Mouse (Mus musculus) hindbrain, postnatal 0 days (tissue): ENCODE measurements around the gene Sept9. TPM values are rescaled to one million over a fixed set of nuclear protein-coding genes. Genes with fewer than 3 reads are reported as not detected.

Experiments used
- ATAC-seq: fragments of 200-750 bp; cut with Nextera tagmentation; 2 replicates; pipeline ENCODE4 v1.8.0; 2017; ENCODE audit warnings: mild to moderate bottlenecking, moderate TSS enrichment, moderate library complexity
- DNase-seq: peaks from one replicate; pipeline ENCODE4 v3.0.0-alpha.2; 2015; ENCODE audit warnings: low spot score
- H3K27ac ChIP-seq: fragments of 300-500 bp; sonication (generic); 2 replicates; pipeline ENCODE4 v1.5.1; 2014; ENCODE audit warnings: mild to moderate bottlenecking
- H3K27me3 ChIP-seq: fragments of 300-500 bp; sonication (generic); 2 replicates; pipeline ENCODE4 v1.6.1; 2014; ENCODE audit warnings: low read length, mixed read lengths; ENCODE audit not compliant: insufficient read depth
- H3K36me3 ChIP-seq: fragments of 300-500 bp; sonication (generic); 2 replicates; pipeline ENCODE4 v1.6.1; 2014; ENCODE audit warnings: low read length, mixed read lengths; ENCODE audit not compliant: insufficient read depth
- H3K4me1 ChIP-seq: fragments of 300-500 bp; sonication (generic); 2 replicates; pipeline ENCODE4 v1.6.1; 2014; ENCODE audit warnings: antibody characterized with exemption, low read length, mixed read lengths; ENCODE audit not compliant: insufficient read depth
- H3K4me2 ChIP-seq: fragments of 300-500 bp; sonication (generic); 2 replicates; pipeline ENCODE4 v1.6.1; 2014; ENCODE audit warnings: low read depth, mild to moderate bottlenecking, low read length, moderate library complexity, mixed read lengths
- H3K4me3 ChIP-seq: fragments of 300-500 bp; sonication (generic); 2 replicates; pipeline ENCODE4 v1.5.1; 2014; ENCODE audit warnings: low read length
- H3K9ac ChIP-seq: fragments of 300-500 bp; sonication (generic); replicated peaks from 2 replicates; pipeline ENCODE4 v1.6.1; 2014; ENCODE audit warnings: mild to moderate bottlenecking, low read length, moderate library complexity, mixed read lengths
- H3K9me3 ChIP-seq: fragments of 300-500 bp; sonication (generic); 2 replicates; pipeline ENCODE4 v1.6.1; 2016; ENCODE audit warnings: low read length, mixed read lengths
- CTCF ChIP-seq: IDR thresholded peaks from 2 replicates; pipeline ENCODE4 v1.5.1; 2016; ENCODE audit warnings: antibody characterized with exemption, control low read depth, low read depth
- WGBS: fragments of 180-500 bp; shearing (Covaris S2); extraction: QIAGEN DNeasy Blood & Tissue Kit; methylation state at CpG from one replicate; pipeline ENCODE4 v1.1.7; 2014; 5-methylcytosine and 5-hydroxymethylcytosine counted together
- polyA plus RNA-seq: library from polyadenylated mRNA; unstranded; fragments of >200 nt; fragmentation: Nextera tagmentation; extraction: Ambion mirVana; gene quantifications from 2 replicates; pipeline ENCODE4 v1.2.1, GENCODE M21; 2015
- total RNA-seq: library from RNA; depleted of rRNA; stranded (reverse); fragments of >200 nt; gene quantifications from 2 replicates; pipeline ENCODE4 v1.2.3, GENCODE M21; 2014

Sept9 gene
- total and polyA plus RNA-seq, 2 experiments from 2014 or later = 88.8 to 112 TPM

DNA sequence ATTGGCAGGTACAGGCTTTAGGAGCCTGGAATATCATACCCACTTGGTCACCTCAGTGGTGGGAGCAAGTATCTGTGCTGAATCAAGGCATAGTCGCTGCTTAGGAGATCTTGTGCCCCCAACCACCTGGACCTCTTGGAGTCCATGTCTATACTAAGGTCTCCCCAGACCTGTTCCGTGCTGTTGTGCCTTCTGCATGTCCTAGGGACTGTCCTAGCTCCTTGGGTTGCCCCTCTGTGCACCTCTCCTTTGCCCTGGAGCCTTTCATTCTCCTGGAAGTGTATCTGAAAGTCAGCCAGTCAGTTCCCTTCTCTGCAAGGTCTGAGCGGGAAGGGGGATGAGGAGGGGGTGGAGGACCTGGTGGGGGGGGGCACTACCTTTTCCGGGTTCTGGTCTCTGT, 68.4 kb downstream of the Sept9 start:
- Histone ChIP-seq H3K36me3 (no peaks in the 10 kb centered on the region), H3K27me3 (no peaks in the 10 kb centered on the region), H3K27ac (0 out of 2 replicates have a peak overlapping the region, but pooled peaks have one; percentile 26), H3K4me1 (peaks cover 29% of the 10 kb centered on the region; the same call in 1 of the 2 replicates), H3K4me3 (peak overlapping the region; percentile 48; the same call in 1 of the 2 replicates), H3K4me2 (peak overlapping the region; percentile 78), H3K9ac (0 out of 2 replicates have a peak overlapping the region, but pooled peaks have one; percentile 13), H3K9me3 (no peaks in the 10 kb centered on the region)
- TF ChIP-seq CTCF = no peak
- WGBS = 28% methylated on average over 4 of the region's 4 CpGs
- DNase-seq (no peak), ATAC-seq (no peak)

- peaks cover 29% of the 10 kb centered on the region; the same call in 1 of the 2 replicates for H3K4me1 ChIP-seq
- H3K4me3 ChIP-seq = no peak overlapping the region
- H3K9ac ChIP-seq = 0 out of 2 replicates have a peak overlapping the region, but pooled peaks have one; percentile 13
- no peaks in the 10 kb centered on the region for H3K36me3 ChIP-seq
- H3K4me2 ChIP-seq = peak overlapping the region; percentile 78
- 41% methylated on average over 10 of the region's 10 CpGs for WGBS
- no peaks in the 10 kb centered on the region for H3K27me3 ChIP-seq
- H3K9me3 ChIP-seq = no peaks in the 10 kb centered on the region
- H3K27ac ChIP-seq = peak overlapping the region; percentile 60
- no peak for TF ChIP-seq CTCF
- DNase-seq = peak; percentile 6
- no peak for ATAC-seq
Measured at GRCm38 (mm10) chr11:117268304-117268956, 69.0 kb downstream of the Sept9 start.

- no peaks in the 10 kb centered on the region for H3K36me3 ChIP-seq
- DNase-seq = peak; percentile 26
- H3K4me1 ChIP-seq = peaks cover 29% of the 10 kb centered on the region; the same call in 1 of the 2 replicates
- H3K4me2 ChIP-seq = 0 out of 2 replicates have a peak overlapping the region, but pooled peaks have one; percentile 78
- no peak for TF ChIP-seq CTCF
- H3K27ac ChIP-seq = peak overlapping the region; percentile 60
- no peak overlapping the region for H3K4me3 ChIP-seq
- H3K9me3 ChIP-seq = no peaks in the 10 kb centered on the region
- H3K9ac ChIP-seq = no peak overlapping the region
- ATAC-seq = no peak
- WGBS = 46% methylated on average over 8 of the region's 8 CpGs
- no peaks in the 10 kb centered on the region for H3K27me3 ChIP-seq
Measured at GRCm38 (mm10) chr11:117269053-117269702, 69.7 kb downstream of the Sept9 start.

DNA sequence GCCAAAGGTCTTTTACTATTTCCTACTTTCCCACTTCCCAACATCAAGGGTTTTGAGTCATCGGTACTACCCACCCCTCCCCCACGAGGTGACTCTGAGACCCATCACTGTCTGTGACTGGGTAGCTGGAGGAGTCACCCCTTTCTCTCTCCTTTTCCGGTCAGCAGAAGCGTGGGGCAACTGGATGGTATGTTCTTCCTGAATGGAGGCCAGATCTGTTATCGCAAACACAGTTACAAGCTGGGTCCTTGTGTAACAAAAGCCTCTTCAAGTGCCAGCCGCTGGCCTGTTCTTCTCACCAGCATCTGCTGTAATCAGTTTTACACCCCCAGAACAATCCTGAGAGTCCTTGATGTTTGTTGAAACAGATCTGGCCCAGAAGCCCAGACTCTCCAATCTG, 70.5 kb downstream of the Sept9 start:
- H3K4me1 ChIP-seq = peaks cover 29% of the 10 kb centered on the region; the same call in 1 of the 2 replicates
- 63% methylated on average over 6 of the region's 6 CpGs for WGBS

GRCm38 (mm10) chr11:117274973-117275372, 75.5 kb downstream of the Sept9 start:
- Histone ChIP-seq H3K36me3 (no peaks in the 10 kb centered on the region), H3K4me3 (no peak overlapping the region), H3K4me1 (0 out of 2 replicates have a peak, but pooled peaks cover 3% of the 10 kb centered on the region), H3K9ac (no peak overlapping the region), H3K27me3 (no peaks in the 10 kb centered on the region), H3K27ac (0 out of 2 replicates have a peak overlapping the region, but pooled peaks have one; percentile 6), H3K9me3 (no peaks in the 10 kb centered on the region), H3K4me2 (no peak overlapping the region)
- WGBS = 66% methylated on average over 5 of the region's 5 CpGs
- TF ChIP-seq CTCF = no peak
- no peak for ATAC-seq
- no peak for DNase-seq

More for the DNA sequence above, 70.5 kb downstream of the Sept9 start:
- Histone ChIP-seq H3K36me3 (no peaks in the 10 kb centered on the region), H3K9me3 (no peaks in the 10 kb centered on the region), H3K4me2 (no peak overlapping the region), H3K9ac (no peak overlapping the region), H3K4me3 (no peak overlapping the region), H3K27ac (no peak overlapping the region), H3K27me3 (no peaks in the 10 kb centered on the region)
- ATAC-seq (no peak), DNase-seq (no peak)
- TF ChIP-seq CTCF = no peak

GRCm38 (mm10) chr11:117275999-117276398, 76.5 kb downstream of the Sept9 start:
- Histone ChIP-seq H3K9ac (no peak overlapping the region), H3K36me3 (no peaks in the 10 kb centered on the region), H3K27ac (peak overlapping the region; percentile 6; the same call in 1 of the 2 replicates), H3K4me3 (no peak overlapping the region), H3K9me3 (no peaks in the 10 kb centered on the region), H3K4me2 (no peak overlapping the region), H3K4me1 (no peaks in the 10 kb centered on the region), H3K27me3 (no peaks in the 10 kb centered on the region)
- no peak for TF ChIP-seq CTCF
- peak; percentile 86 for ATAC-seq
- peak; percentile 70 for DNase-seq
- 19% methylated on average over 6 of the region's 6 CpGs for WGBS
